Mouse (Mus musculus): ENCODE results near the gene Fibp.

DNA sequence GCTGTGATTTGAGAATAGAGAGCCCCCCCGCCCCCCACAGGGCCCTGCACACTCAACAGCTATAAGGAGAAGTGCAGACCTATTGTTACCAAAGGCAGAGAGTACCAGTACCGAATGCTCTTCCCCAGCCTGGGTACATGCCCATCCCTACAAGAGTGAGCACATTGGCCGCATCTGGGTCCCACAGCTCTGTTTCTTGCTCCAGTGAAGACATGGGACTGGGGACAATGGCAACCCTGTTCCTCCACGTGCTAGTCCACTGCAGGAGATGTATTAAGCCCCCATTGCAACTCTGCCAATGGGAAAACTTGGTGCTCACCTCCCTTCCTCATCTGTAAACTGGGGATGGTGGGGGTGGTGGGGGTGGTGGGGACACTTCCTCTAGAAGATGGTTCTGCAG, 46.6 kb upstream of the Fibp start:
- no peak for TF ChIP-seq CTCF (IDR thresholded peaks at IDR 0.05; ENCODE audit: borderline replicate concordance, insufficient read depth, low read depth, low read length)
- TF ChIP-seq POLR2A (IDR thresholded peaks at IDR 0.05; ENCODE audit: borderline replicate concordance, insufficient read depth, low read length) = no peak
